Mouse (Mus musculus) forebrain, embryonic 10.5 days (tissue): ENCODE data around the gene Olfr675. TPM values are rescaled to one million over a fixed set of nuclear protein-coding genes. Genes with fewer than 3 reads are reported as not detected.
"Not testable (repeated sequence)": the region's sequence is repeated elsewhere in the genome, so short reads cannot be mapped to it uniquely, and the experiment has no call there.

Experiments used
- DNase-seq: peaks from one replicate; pipeline ENCODE4 v3.0.0-alpha.2; 2017; ENCODE audit warnings: low spot score; ENCODE audit errors: extremely low spot score
- H3K27ac ChIP-seq: fragments of 300-500 bp; sonication (generic); 2 replicates; pipeline ENCODE4 v1.5.1; 2016; ENCODE audit warnings: mild to moderate bottlenecking
- H3K27me3 ChIP-seq: fragments of 300-500 bp; sonication (generic); 2 replicates; pipeline ENCODE4 v1.6.1; 2016; ENCODE audit warnings: mild to moderate bottlenecking; ENCODE audit not compliant: poor library complexity, severe bottlenecking
- H3K36me3 ChIP-seq: fragments of 300-500 bp; sonication (generic); replicated peaks from 2 replicates; pipeline ENCODE4 v1.6.1; 2016; ENCODE audit warnings: mild to moderate bottlenecking, moderate library complexity
- H3K4me1 ChIP-seq: fragments of 300-500 bp; sonication (generic); 2 replicates; pipeline ENCODE4 v1.6.1; 2016
- H3K4me3 ChIP-seq: fragments of 300-500 bp; sonication (generic); 2 replicates; pipeline ENCODE4 v1.5.1; 2016; ENCODE audit warnings: mild to moderate bottlenecking, moderate library complexity
- H3K9me3 ChIP-seq: fragments of 300-500 bp; sonication (generic); 2 replicates; pipeline ENCODE4 v1.6.1; 2016; ENCODE audit warnings: mild to moderate bottlenecking, moderate library complexity
- WGBS: fragments of 180-500 bp; shearing (Covaris S2); methylation state at CpG from one replicate; pipeline ENCODE4 v1.1.7; 2016; 5-methylcytosine and 5-hydroxymethylcytosine counted together
- polyA plus RNA-seq: library from polyadenylated mRNA; unstranded; fragments of >200 nt; fragmentation: Nextera tagmentation; extraction: Ambion mirVana; gene quantifications from 2 replicates; pipeline ENCODE4 v1.2.1, GENCODE M21; 2016

Gene Olfr675
- not detected in 2 replicates for polyA plus RNA-seq

DNA sequence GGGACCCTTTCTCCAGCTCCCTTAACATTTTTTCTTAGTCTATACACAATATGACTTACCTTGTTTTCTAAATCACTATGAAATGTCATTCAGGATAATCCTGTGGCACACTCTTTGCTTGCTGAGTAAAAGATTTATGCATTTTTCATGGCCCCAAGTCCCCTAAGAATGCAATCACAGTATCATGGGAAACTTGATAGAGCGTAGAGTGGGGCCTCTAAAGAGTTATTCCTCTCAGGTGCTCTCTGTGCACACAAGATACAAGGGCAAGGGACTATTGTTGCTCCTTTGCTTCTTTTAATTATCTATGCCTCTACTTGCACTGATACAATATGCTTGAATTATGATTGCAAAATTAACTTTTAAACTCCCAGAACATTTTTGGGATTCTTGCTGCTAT is at the start of gene Olfr675:
Gene Olfr675 (minus strand): TSS at position 101 of the 400 bp plus-strand sequence.
- H3K36me3 ChIP-seq, result no peaks in the 10 kb centered on the region
- no peaks in the 10 kb centered on the region for H3K27me3 ChIP-seq
- WGBS, result 81% methylated on average over 1 of the region's 1 CpGs
- no peaks in the 10 kb centered on the region for H3K4me1 ChIP-seq
- no peaks in the 10 kb centered on the region for H3K9me3 ChIP-seq
- no peak for DNase-seq
- H3K4me3 ChIP-seq, result no peak within 1 kb of the TSS
- no peak within 1 kb of the TSS for H3K27ac ChIP-seq

GRCm38 (mm10) chr7:105064175-105064574 is 35.9 kb upstream of the Olfr675 start, which contains the start of gene Olfr678:
Gene Olfr678, plus strand, starts transcription at chr7:105064475.
- WGBS, result 85% methylated on average over 1 of the region's 1 CpGs
- H3K36me3 ChIP-seq, result no peaks in the 10 kb centered on the region
- H3K9me3 ChIP-seq, result no peaks in the 10 kb centered on the region
- H3K27ac ChIP-seq, result no peak within 1 kb of the TSS
- H3K4me3 ChIP-seq, result no peak within 1 kb of the TSS
- no peaks in the 10 kb centered on the region for H3K27me3 ChIP-seq
- no peak for DNase-seq
- H3K4me1 ChIP-seq, result no peaks in the 10 kb centered on the region

DNA sequence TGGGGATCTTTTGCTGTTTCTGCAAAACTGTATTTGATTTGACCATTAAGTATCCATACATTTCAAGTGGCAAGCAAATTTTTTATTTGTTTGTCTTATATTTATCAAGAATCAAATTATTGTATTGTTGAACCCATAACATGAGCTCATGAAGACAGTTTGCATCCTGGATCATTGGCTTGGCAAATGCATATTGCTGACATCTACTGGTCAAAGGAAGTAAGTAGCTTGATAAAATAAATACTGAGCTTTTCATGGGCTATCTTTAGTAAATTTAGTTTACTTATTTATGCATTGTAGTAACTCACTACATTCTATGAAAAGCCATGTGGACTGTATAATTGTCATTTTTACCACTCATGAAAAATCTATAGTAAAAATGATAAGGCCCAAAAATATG is 30.7 kb upstream of the Olfr675 start:
- H3K36me3 ChIP-seq, result no peaks in the 10 kb centered on the region
- no peaks in the 10 kb centered on the region for H3K4me1 ChIP-seq
- H3K27ac ChIP-seq, result no peak overlapping the region
- H3K27me3 ChIP-seq, result no peaks in the 10 kb centered on the region
- no peak for DNase-seq
- H3K4me3 ChIP-seq, result no peak overlapping the region
- H3K9me3 ChIP-seq, result no peaks in the 10 kb centered on the region

DNA sequence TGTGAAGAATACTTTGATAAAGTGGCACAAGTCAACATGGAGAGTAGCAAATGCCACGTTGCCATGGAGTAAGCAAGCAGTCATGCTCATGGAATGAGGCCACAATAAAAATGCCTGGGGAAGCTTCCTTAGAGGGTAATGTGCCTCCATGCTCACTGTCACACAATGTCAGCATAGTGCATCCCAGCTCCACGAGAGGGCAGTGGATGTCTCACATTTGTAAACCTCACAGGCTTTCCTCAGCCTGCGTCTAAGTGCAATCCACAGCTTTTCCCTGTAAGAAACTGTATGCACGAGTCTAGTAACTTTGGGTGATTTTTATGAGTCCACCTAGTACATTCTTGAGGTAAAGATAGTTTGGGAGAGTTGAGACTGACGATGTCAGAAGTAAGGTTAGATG is 5.6 kb upstream of the Olfr675 start:
- not testable (repeated sequence) for DNase-seq, H3K4me3 ChIP-seq, H3K27ac ChIP-seq, H3K4me1 ChIP-seq, H3K9me3 ChIP-seq, H3K27me3 ChIP-seq, H3K36me3 ChIP-seq
- 65% methylated on average over 5 of the region's 5 CpGs for WGBS

DNA sequence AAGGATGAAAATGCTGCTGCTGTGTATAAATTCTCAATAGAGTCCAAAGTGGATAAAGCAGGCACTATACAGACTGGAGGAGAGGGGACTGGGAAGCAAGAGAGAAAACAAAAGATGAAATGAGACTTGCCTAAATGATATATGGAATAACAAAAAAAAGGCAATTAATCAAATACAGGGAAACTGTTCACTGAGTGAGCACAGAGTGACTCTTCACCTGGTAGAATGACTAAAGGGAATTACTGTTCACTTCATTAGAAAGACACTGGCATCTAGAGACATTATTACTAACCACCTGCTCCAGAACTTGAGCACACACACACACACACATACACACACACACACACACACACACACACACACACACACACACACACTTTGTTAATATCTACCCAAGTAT is 4.1 kb upstream of the Olfr675 start, which contains the start of gene Olfr676:
Gene Olfr676 (plus strand): TSS at position 301 of the 400 bp plus-strand sequence.
- H3K4me1 ChIP-seq, result no peaks in the 10 kb centered on the region
- H3K36me3 ChIP-seq, result no peaks in the 10 kb centered on the region
- no peaks in the 10 kb centered on the region for H3K9me3 ChIP-seq
- no peaks in the 10 kb centered on the region for H3K27me3 ChIP-seq
- H3K4me3 ChIP-seq, result no peak within 1 kb of the TSS
- H3K27ac ChIP-seq, result no peak within 1 kb of the TSS
- DNase-seq, result no peak

- Histone ChIP-seq H3K9me3 (no peaks in the 10 kb centered on the region), H3K36me3 (no peaks in the 10 kb centered on the region), H3K4me3 (no peak overlapping the region), H3K4me1 (no peaks in the 10 kb centered on the region), H3K27ac (no peak overlapping the region), H3K27me3 (no peaks in the 10 kb centered on the region)
- WGBS, result 82% methylated on average over 1 of the region's 1 CpGs
- DNase-seq, result no peak
Measured at GRCm38 (mm10) chr7:105022530-105022929, 5.7 kb downstream of the Olfr675 start.

DNA sequence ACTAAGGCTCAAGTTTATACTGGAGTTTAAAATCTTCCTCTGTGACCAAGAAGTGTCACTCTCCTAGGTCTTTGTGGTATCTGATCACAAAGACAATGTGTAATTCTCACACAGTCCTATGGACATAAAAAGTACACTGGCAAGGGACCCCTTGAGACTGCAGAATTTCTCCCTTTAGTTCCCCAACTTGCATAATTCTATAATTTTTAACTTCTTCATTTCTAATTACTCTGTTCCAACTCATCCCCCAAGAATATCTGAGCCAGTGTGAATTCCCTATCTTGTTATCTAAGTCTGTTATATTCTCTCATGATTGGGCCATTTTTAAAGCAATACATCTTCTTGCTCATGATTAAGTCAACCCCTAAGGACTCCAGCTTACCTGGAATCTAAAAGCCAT is 26.3 kb downstream of the Olfr675 start, which contains the start of gene Olfr672:
Gene Olfr672 (minus strand): TSS at position 101 of the 400 bp plus-strand sequence.
- Histone ChIP-seq H3K4me1 (no peaks in the 10 kb centered on the region), H3K4me3 (no peak within 1 kb of the TSS), H3K36me3 (no peaks in the 10 kb centered on the region), H3K27me3 (no peaks in the 10 kb centered on the region), H3K9me3 (no peaks in the 10 kb centered on the region), H3K27ac (no peak within 1 kb of the TSS)
- DNase-seq, result no peak

DNA sequence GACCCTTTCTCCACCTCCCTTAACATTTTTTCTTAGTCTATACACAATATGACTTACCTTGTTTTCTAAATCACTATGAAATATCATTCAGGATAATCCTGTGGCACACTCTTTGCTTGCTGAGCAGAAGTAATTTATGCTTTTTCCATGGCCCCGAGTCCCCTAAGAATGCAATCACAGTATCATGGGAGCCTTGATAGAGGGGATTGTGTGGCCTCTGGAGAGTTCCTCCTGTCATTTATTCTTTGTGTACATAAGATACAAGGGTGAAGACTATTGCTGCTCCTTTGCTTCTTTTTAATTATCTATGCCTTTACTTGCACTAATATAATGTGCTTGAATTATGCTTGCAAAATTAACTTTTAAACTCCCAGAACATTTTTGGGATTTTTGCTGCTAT is 49.2 kb downstream of the Olfr675 start, which contains the start of gene Olfr671:
Gene Olfr671 (minus strand): TSS at position 101 of the 400 bp plus-strand sequence.
- H3K27ac ChIP-seq, result no peak within 1 kb of the TSS

DNA sequence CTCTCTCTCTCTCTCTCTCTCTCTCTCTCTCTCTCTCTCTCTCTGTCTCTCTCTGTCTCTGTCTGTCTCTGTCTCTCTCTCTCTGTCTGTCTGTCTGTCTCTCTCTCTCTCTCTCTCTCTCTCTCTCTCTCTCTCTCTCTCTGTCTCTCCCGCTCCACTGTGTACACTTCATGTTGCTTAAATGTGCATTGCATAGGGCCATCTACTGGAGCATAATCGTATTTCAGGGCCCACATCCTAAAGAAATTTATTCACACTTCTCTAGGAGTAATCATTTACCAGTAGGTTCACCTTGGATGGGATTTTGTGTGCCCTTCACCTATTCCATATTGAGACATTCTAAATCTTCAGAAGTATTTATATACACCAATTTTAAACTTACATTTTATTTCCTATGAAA is 55.8 kb downstream of the Olfr675 start:
- not testable (repeated sequence) for H3K27me3 ChIP-seq, H3K4me3 ChIP-seq, H3K4me1 ChIP-seq, H3K27ac ChIP-seq, DNase-seq, H3K36me3 ChIP-seq, H3K9me3 ChIP-seq
- 86% methylated on average over 2 of the region's 2 CpGs for WGBS

More for the DNA sequence above, 49.2 kb downstream of the Olfr675 start, which contains the start of gene Olfr671:
- Histone ChIP-seq H3K4me3 (no peak within 1 kb of the TSS), H3K36me3 (no peaks in the 10 kb centered on the region), H3K27me3 (no peaks in the 10 kb centered on the region), H3K4me1 (no peaks in the 10 kb centered on the region), H3K9me3 (no peaks in the 10 kb centered on the region)
- WGBS, result 94% methylated on average over 1 of the region's 1 CpGs
- DNase-seq, result no peak

Other genes starting within 250 kb of the Olfr675 start
- not detected in 2 replicates for gene Usp17lb, start 185.9 kb downstream of the Olfr675 start, polyA plus RNA-seq
- not detected in 2 replicates for gene Usp17la, start 171.5 kb downstream of the Olfr675 start, polyA plus RNA-seq
- gene Olfr665, start 150.4 kb downstream of the Olfr675 start, polyA plus RNA-seq, result not detected in 2 replicates
- not detected in 2 replicates for gene Olfr666, start 132.5 kb downstream of the Olfr675 start, polyA plus RNA-seq
- gene Olfr667, start 107.0 kb downstream of the Olfr675 start, polyA plus RNA-seq, result not detected in 2 replicates
- gene Olfr668, start 100.4 kb downstream of the Olfr675 start, polyA plus RNA-seq, result not detected in 2 replicates
- gene Olfr669, start 94.2 kb downstream of the Olfr675 start, polyA plus RNA-seq, result not detected in 2 replicates
- not detected in 2 replicates for gene Olfr670, start 65.8 kb downstream of the Olfr675 start, polyA plus RNA-seq
- gene Olfr671, start 49.3 kb downstream of the Olfr675 start, polyA plus RNA-seq, result not detected in 2 replicates
- not detected in 2 replicates for gene Olfr672, start 26.4 kb downstream of the Olfr675 start, polyA plus RNA-seq
- not detected in 2 replicates for gene Olfr676, start 4.2 kb upstream of the Olfr675 start, polyA plus RNA-seq
- gene Olfr677, start 22.9 kb upstream of the Olfr675 start, polyA plus RNA-seq, result not detected in 2 replicates
- not detected in 2 replicates for gene Olfr678, start 36.0 kb upstream of the Olfr675 start, polyA plus RNA-seq
- not detected in 2 replicates for gene Olfr679, start 52.7 kb upstream of the Olfr675 start, polyA plus RNA-seq
- gene Olfr680-ps1, start 64.4 kb upstream of the Olfr675 start, polyA plus RNA-seq, result not detected in 2 replicates
- not detected in 2 replicates for gene Olfr681, start 88.4 kb upstream of the Olfr675 start, polyA plus RNA-seq
- gene Olfr683, start 118.6 kb upstream of the Olfr675 start, polyA plus RNA-seq, result not detected in 2 replicates
- gene Olfr684, start 135.2 kb upstream of the Olfr675 start, polyA plus RNA-seq, result not detected in 2 replicates
- gene Olfr685, start 157.6 kb upstream of the Olfr675 start, polyA plus RNA-seq, result not detected in 2 replicates
- gene Olfr686, start 179.0 kb upstream of the Olfr675 start, polyA plus RNA-seq, result not detected in 2 replicates